Mouse (Mus musculus): ENCODE results near the gene Nipsnap2. TPM values are rescaled to one million over a fixed set of nuclear protein-coding genes. Genes with fewer than 3 reads are reported as not detected.
"Not testable (repeated sequence)": the region's sequence is repeated elsewhere in the genome, so short reads cannot be mapped to it uniquely, and the experiment has no call there.

Gene Nipsnap2
- polyA plus RNA-seq, 1 experiment from 2014 or later = 30.5 TPM

DNA sequence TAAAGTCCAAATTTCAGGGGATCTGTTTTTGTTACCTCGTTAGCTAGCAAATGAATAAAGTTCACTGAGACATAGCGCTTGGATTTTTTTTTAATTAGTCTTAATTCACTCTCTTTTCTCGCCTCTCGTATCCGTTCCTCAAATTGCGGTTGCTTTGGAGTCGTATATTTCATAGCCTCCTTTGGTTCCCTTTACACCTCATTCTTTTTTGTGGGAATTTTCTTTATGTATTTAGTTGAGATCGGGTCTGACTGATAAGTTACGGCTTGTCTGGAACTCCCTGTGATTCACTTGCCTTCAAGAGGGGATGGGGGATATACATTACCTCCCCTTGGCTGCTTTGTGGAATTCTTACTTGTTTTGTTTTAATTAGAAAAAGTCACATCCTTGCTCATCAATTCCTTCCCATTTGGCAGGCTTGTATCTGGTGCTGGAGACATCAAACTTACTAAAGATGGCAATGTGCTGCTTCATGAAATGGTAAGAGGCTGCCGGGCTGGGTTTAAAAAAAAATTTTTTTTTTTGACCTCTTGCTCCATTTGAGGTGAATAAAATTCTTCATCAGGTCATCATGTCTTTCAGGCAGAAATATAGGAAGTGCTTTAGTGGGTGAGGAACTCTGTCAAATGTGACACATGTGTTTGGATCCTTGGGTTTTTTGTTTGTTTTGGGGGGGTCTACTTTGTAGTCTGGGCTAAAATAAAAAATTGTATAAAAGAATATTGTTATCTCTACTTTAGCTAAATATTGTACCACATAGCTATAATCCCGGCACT, 63.1 kb downstream of the Nipsnap2 start:
- peak overlapping the region; percentile 94 for H3K9ac ChIP-seq (replicated peaks)
- DNase-seq (no peak), ATAC-seq (no peak)
- H3K27ac ChIP-seq (ENCODE audit: low read depth) = peak overlapping the region; percentile 99
- peaks cover 14% of the 10 kb centered on the region for H3K4me1 ChIP-seq (ENCODE audit: insufficient read depth)
- peak overlapping the region; percentile 81 for H3K4me2 ChIP-seq (ENCODE audit: low read depth, low read length)
- peaks cover 43% of the 10 kb centered on the region for H3K36me3 ChIP-seq (replicated peaks; ENCODE audit: insufficient read depth, low read length)
- H3K9me3 ChIP-seq (ENCODE audit: low read length) = no peaks in the 10 kb centered on the region
- TF ChIP-seq EP300 (IDR thresholded peaks at IDR 0.05; ENCODE audit: low read depth) (no peak), CTCF (IDR thresholded peaks at IDR 0.05; ENCODE audit: low read depth) (no peak)
- no peaks in the 10 kb centered on the region for H3K27me3 ChIP-seq (ENCODE audit: insufficient read depth, low read length)
- WGBS (ENCODE audit: insufficient replicate concordance) = 9% methylated on average over 11 of the region's 11 CpGs
- peak overlapping the region; percentile 92 for H3K4me3 ChIP-seq (ENCODE audit: low read depth, low read length)

DNA sequence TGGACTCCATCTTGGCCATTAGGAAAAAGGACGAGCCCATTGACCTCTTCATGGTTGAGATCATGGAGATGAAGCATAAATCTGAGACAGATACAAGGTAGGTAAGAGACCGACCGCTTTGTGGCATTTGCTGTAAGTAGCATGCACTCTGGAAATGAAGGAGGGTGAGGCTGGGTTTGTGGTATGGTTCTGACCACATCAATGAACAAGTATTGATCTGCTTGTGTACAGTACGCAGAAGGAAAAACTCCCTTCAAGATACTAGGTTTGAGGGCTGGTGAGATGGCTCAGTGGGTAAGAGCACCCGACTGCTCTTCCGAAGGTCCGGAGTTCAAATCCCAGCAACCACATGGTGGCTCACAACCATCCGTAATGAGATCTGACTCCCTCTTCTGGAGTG, 65.7 kb downstream of the Nipsnap2 start:
- H3K4me2 ChIP-seq (ENCODE audit: low read depth, low read length); H3K9me3 ChIP-seq (ENCODE audit: low read length); H3K4me3 ChIP-seq (ENCODE audit: low read depth, low read length); H3K27ac ChIP-seq (ENCODE audit: low read depth); DNase-seq; H3K27me3 ChIP-seq (ENCODE audit: insufficient read depth, low read length); H3K9ac ChIP-seq (replicated peaks); ATAC-seq: not testable (repeated sequence)
- 89% methylated on average over 7 of the region's 8 CpGs for WGBS (ENCODE audit: insufficient replicate concordance)
- peaks cover 14% of the 10 kb centered on the region for H3K4me1 ChIP-seq (ENCODE audit: insufficient read depth)
- H3K36me3 ChIP-seq (replicated peaks; ENCODE audit: insufficient read depth, low read length) = peaks cover 58% of the 10 kb centered on the region

Other genes starting within 250 kb of the Nipsnap2 start
- 10.6 and 11.0 TPM in 2 replicates for gene Sfswap, start 223.8 kb upstream of the Nipsnap2 start, polyA plus RNA-seq (2015; fragmentation: Nextera tagmentation; extraction: Ambion mirVana)
- gene Mmp17, start 140.9 kb upstream of the Nipsnap2 start, polyA plus RNA-seq (2015; fragmentation: Nextera tagmentation; extraction: Ambion mirVana) = 0.07 and 0.11 TPM in 2 replicates
- gene Zfp11, start 55.0 kb upstream of the Nipsnap2 start, polyA plus RNA-seq (2015; fragmentation: Nextera tagmentation; extraction: Ambion mirVana) = 0.47 and 0.54 TPM in 2 replicates
- not detected in 2 replicates for gene Sept14, start 16.6 kb upstream of the Nipsnap2 start, polyA plus RNA-seq (2015; fragmentation: Nextera tagmentation; extraction: Ambion mirVana)
- 124 and 130 TPM in 2 replicates for gene Mrps17, start 9.6 kb upstream of the Nipsnap2 start, polyA plus RNA-seq (2015; fragmentation: Nextera tagmentation; extraction: Ambion mirVana)
- 18.4 and 20.5 TPM in 2 replicates for gene Psph, start 62.4 kb downstream of the Nipsnap2 start, polyA plus RNA-seq (2015; fragmentation: Nextera tagmentation; extraction: Ambion mirVana)
- gene Sumf2, start 121.9 kb downstream of the Nipsnap2 start, polyA plus RNA-seq (2015; fragmentation: Nextera tagmentation; extraction: Ambion mirVana) = 12.4 and 14.8 TPM in 2 replicates
- gene Chchd2, start 162.4 kb downstream of the Nipsnap2 start, polyA plus RNA-seq (2015; fragmentation: Nextera tagmentation; extraction: Ambion mirVana) = 955 and 988 TPM in 2 replicates
- 3.3 and 3.7 TPM in 2 replicates for gene Zbed5, start 170.7 kb downstream of the Nipsnap2 start, polyA plus RNA-seq (2015; fragmentation: Nextera tagmentation; extraction: Ambion mirVana)
- 0.08 and 0.20 TPM in 2 replicates for gene Phkg1, start 173.5 kb downstream of the Nipsnap2 start, polyA plus RNA-seq (2015; fragmentation: Nextera tagmentation; extraction: Ambion mirVana)
- 1.4 TPM in 2 replicates for gene Nupr1l, start 183.5 kb downstream of the Nipsnap2 start, polyA plus RNA-seq (2015; fragmentation: Nextera tagmentation; extraction: Ambion mirVana)
- 17.5 and 18.2 TPM in 2 replicates for gene Vkorc1l1, start 216.9 kb downstream of the Nipsnap2 start, polyA plus RNA-seq (2015; fragmentation: Nextera tagmentation; extraction: Ambion mirVana)

All from liver, postnatal 0 days (tissue).